Mouse (Mus musculus) heart, adult 2 months (tissue): ENCODE measurements around the gene Tspoap1. TPM values are rescaled to one million over a fixed set of nuclear protein-coding genes. Genes with fewer than 3 reads are reported as not detected.

Experiments used
- DNase-seq, 2 experiments: peaks; one replicate each; pipeline ENCODE4 v3.0.0; 2021
- H3K27ac ChIP-seq: fragments of 200-600 bp; 2 replicates; pipeline ENCODE4 v1.8.1; 2022
- H3K27me3 ChIP-seq: fragments of 200-500 bp; 2 replicates; pipeline ENCODE4 v1.6.1; 2012; ENCODE audit warnings: mild to moderate bottlenecking, low read length, inconsistent platforms, mixed read lengths; ENCODE audit not compliant: control insufficient read depth, insufficient read depth
- H3K36me3 ChIP-seq: fragments of 200-500 bp; 2 replicates; pipeline ENCODE4 v1.6.1; 2012; ENCODE audit warnings: low read length, inconsistent platforms; ENCODE audit not compliant: control insufficient read depth, insufficient read depth
- H3K4me1 ChIP-seq: fragments of 200-500 bp; 2 replicates; pipeline ENCODE4 v1.6.1; 2011; ENCODE audit warnings: low read length; ENCODE audit not compliant: control insufficient read depth, insufficient read depth
- H3K4me3 ChIP-seq: fragments of 200-600 bp; 2 replicates; pipeline ENCODE4 v1.8.1; 2022
- H3K79me2 ChIP-seq: fragments of 200-500 bp; replicated peaks from 2 replicates; pipeline ENCODE4 v1.6.1; 2012; ENCODE audit warnings: mild to moderate bottlenecking, inconsistent platforms, low read length, moderate library complexity, mixed read lengths; ENCODE audit not compliant: control insufficient read depth, insufficient read depth
- H3K9ac ChIP-seq: fragments of 200-500 bp; 2 replicates; pipeline ENCODE4 v1.6.1; 2012; ENCODE audit warnings: low read depth, mild to moderate bottlenecking, control low read depth, inconsistent platforms, low read length, mixed read lengths
- CTCF ChIP-seq: fragments of 200-600 bp; IDR thresholded peaks from 2 replicates; pipeline ENCODE4 v1.8.1; 2022; ENCODE audit warnings: antibody characterized with exemption, mild to moderate bottlenecking, moderate library complexity
- EP300 ChIP-seq: fragments of 200-500 bp; IDR thresholded peaks from 2 replicates; pipeline ENCODE4 v1.6.1; 2011; ENCODE audit warnings: low read depth, low read length, control low read depth; ENCODE audit not compliant: insufficient read depth
- POLR2A ChIP-seq: fragments of 200-500 bp; IDR thresholded peaks from 2 replicates; pipeline ENCODE4 v1.6.1; 2011; ENCODE audit warnings: mild to moderate bottlenecking, low read depth, low read length, control low read depth; ENCODE audit not compliant: insufficient read depth
- WGBS: fragments of 180-500 bp; shearing (Covaris S2); methylation state at CpG from one replicate; pipeline ENCODE4 v1.1.7; 2018; 5-methylcytosine and 5-hydroxymethylcytosine counted together
- intact Hi-C: fragments of 180-260 bp; cut with DNase I; formaldehyde crosslinking; loops from one replicate; pipeline ENCODE4 v1.15.1; 2025
- polyA plus RNA-seq: library from polyadenylated mRNA; depleted of rRNA; stranded (reverse); fragments of >200 nt; gene quantifications from 2 replicates; pipeline ENCODE4 v1.2.3, GENCODE M21; 2012
- total RNA-seq, 2 experiments: library from RNA; stranded (reverse); gene quantifications; 2 replicates each; pipeline ENCODE4 v1.2.3; 2021

Gene Tspoap1
- total and polyA plus RNA-seq, 3 experiments = 0.66 TPM; not detected in 2

DNA sequence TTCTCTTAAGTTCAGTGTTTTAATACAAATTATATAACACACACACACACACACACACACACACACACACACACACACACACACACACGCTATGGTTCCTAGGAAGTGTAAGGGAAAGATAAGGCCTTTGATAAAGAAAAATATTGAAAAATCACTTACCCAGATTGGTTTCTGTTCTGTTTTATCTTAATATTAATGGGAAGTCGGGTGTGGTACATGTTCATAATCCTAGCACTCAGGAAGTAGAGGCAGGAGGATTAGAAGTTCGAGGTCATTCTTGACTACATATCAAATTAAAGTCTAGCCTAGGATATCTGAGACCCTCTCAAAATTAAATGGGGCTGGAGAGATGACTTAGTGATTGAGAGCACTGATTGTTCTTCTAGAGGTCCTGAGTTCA is 38.2 kb upstream of the Tspoap1 start:
- Histone ChIP-seq H3K4me1 (no peaks in the 10 kb centered on the region), H3K36me3 (no peaks in the 10 kb centered on the region), H3K27me3 (no peaks in the 10 kb centered on the region; the same call in 1 of the 2 replicates), H3K4me3 (no peak overlapping the region), H3K27ac (no peak overlapping the region), H3K9ac (no peak overlapping the region), H3K79me2 (no peaks in the 10 kb centered on the region)
- WGBS = 74% methylated on average over 3 of the region's 3 CpGs
- intact Hi-C loops = no loop called here
- TF ChIP-seq CTCF (no peak), EP300 (no peak), POLR2A (no peak)
- DNase-seq = no peak

DNA sequence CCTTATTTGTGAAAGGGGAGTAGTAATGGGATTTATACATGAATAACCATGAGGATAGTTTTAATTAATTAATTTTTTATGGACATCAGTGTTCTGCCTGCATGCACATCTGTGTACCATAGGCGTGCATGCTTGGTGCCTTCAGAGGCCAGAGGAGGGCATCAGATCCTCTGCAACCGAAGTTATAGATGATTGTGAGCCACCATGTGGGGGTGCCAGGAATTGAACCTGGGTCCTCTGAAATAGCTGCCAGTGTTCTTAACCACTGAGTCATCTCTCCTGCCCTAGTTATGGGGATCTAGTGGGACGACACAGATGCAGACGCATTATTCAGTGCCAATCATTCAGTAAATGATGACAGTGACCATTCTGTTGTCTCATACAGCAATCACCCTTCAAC is 37.5 kb upstream of the Tspoap1 start:
- intact Hi-C loops = no loop called here
- no peak for TF ChIP-seq POLR2A
- Histone ChIP-seq H3K9ac (no peak overlapping the region), H3K27ac (no peak overlapping the region), H3K4me3 (no peak overlapping the region), H3K4me1 (no peaks in the 10 kb centered on the region), H3K36me3 (no peaks in the 10 kb centered on the region), H3K79me2 (no peaks in the 10 kb centered on the region), H3K27me3 (no peaks in the 10 kb centered on the region; the same call in 1 of the 2 replicates)
- WGBS = 74% methylated on average over 4 of the region's 4 CpGs
- DNase-seq = no peak

DNA sequence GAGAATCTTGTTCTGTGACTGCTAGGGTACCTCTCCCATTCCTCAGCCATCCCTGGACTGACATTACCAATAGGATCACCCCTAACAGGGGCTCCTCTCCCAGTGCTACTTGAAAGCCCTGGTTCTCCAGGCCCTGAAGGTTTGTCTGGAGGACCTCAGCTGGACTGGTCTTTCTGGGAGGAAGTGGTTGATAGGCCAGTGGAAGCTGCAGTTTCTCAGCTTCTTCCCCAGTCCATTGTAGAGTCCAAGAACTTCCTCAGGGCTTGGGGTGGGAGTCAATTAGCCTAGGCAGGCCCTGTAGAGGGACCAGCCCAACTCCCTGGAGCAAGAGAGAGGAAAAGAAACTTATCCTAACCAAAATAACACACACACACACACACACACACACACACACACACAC is 34.8 kb upstream of the Tspoap1 start:
- TF ChIP-seq POLR2A (no peak), CTCF (no peak), EP300 (no peak)
- intact Hi-C loops = no loop called here
- H3K27ac ChIP-seq = no peak overlapping the region
- no peaks in the 10 kb centered on the region for H3K79me2 ChIP-seq
- H3K9ac ChIP-seq = no peak overlapping the region
- DNase-seq = no peak
- no peaks in the 10 kb centered on the region; the same call in 1 of the 2 replicates for H3K27me3 ChIP-seq
- H3K4me3 ChIP-seq = no peak overlapping the region
- H3K36me3 ChIP-seq = no peaks in the 10 kb centered on the region
- H3K4me1 ChIP-seq = no peaks in the 10 kb centered on the region

DNA sequence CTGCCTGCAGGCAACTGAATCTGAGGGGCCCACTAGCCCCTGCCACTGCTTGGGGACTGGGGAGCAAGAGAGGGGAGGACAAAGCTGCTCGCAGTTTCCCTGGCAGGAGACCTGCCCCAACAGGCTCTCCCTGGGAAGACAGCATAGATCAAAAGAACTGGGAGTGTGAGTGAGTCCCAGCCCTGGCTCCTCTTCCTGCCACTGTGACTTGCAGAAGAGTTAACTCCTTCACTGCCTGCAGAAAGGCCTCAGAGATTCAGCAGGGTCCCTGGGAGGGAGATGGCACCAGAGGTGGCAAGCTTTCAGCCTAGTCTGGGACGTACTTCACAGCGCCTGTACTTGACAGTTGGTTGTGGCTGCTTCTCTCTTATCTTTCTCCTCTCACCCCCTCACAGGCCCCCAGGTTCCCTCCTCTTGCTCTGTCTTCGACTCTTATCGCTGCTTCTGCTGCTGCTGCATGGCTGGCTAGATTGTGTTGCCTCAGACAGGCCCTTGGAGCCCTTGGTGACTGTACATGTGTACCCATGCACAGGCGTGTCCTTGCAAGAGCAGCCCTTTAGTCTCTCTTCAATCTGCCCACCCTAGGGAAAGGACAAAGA is 34.3 kb upstream of the Tspoap1 start:
- no peaks in the 10 kb centered on the region for H3K27me3 ChIP-seq
- H3K4me3 ChIP-seq = no peak overlapping the region
- TF ChIP-seq CTCF (no peak), EP300 (no peak), POLR2A (no peak)
- no peak overlapping the region for H3K9ac ChIP-seq
- H3K4me1 ChIP-seq = no peaks in the 10 kb centered on the region
- 38% methylated on average over 6 of the region's 6 CpGs for WGBS
- H3K36me3 ChIP-seq = no peaks in the 10 kb centered on the region
- H3K79me2 ChIP-seq = no peaks in the 10 kb centered on the region
- no peak for DNase-seq
- intact Hi-C loops = no loop called here
- no peak overlapping the region for H3K27ac ChIP-seq

DNA sequence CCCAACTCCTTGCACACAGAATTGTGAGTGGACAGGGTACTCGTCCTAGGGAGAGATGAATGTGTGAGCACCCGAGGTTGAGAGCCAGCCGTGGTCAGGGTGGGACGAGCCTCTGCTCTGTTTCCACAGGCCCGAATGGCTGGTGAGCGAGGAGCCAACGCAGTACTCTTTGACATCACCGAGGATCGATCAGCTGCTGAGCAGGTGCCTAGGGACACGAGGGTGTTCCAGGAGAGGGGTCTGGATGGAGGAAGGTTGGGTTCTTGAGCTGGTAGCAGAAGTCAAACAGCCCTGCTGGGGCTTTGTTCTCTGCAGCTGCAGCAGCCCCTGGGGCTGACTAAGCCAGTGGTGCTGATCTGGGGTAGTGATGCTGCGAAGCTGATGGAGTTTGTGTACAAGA is 33.3 kb upstream of the Tspoap1 start:
- H3K4me1 ChIP-seq = no peaks in the 10 kb centered on the region
- no peak overlapping the region for H3K4me3 ChIP-seq
- H3K27ac ChIP-seq = no peak overlapping the region
- H3K9ac ChIP-seq = no peak overlapping the region
- intact Hi-C loops = no loop called here
- TF ChIP-seq EP300 = no peak
- no peak for TF ChIP-seq CTCF
- no peak for TF ChIP-seq POLR2A
- DNase-seq = no peak
- H3K36me3 ChIP-seq = no peaks in the 10 kb centered on the region
- WGBS = 73% methylated on average over 11 of the region's 11 CpGs
- no peaks in the 10 kb centered on the region for H3K79me2 ChIP-seq
- H3K27me3 ChIP-seq = no peaks in the 10 kb centered on the region

DNA sequence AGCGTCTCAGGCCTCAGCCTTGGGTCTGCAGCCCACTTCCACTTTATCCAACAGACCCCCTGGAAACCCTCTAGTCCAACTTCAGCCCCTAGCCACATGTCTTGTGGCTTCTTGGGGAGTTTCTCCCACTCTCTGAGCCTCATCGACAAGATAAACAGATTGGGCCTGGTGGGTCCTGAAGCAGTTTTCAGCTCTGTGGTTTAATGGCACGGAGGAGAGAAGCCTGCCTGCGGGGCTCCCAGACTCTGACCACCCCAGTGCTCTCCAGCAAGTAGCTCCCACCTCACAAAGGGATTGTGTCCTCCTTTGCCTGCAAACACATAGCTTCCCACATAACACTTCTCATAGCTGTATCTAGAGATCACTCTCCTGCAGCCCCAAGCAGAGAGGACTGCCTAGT is 32.9 kb upstream of the Tspoap1 start:
- 69% methylated on average over 4 of the region's 4 CpGs for WGBS
- TF ChIP-seq POLR2A (no peak), CTCF (no peak), EP300 (no peak)
- intact Hi-C loops = no loop called here
- Histone ChIP-seq H3K4me1 (no peaks in the 10 kb centered on the region), H3K27me3 (no peaks in the 10 kb centered on the region), H3K36me3 (no peaks in the 10 kb centered on the region), H3K9ac (no peak overlapping the region), H3K4me3 (no peak overlapping the region), H3K27ac (no peak overlapping the region), H3K79me2 (no peaks in the 10 kb centered on the region)
- no peak for DNase-seq
